Mouse (Mus musculus): ENCODE data around the gene BC061237. TPM values are rescaled to one million over a fixed set of nuclear protein-coding genes. Genes with fewer than 3 reads are reported as not detected.

The BC061237 gene
- polyA plus RNA-seq (2017; shearing (Covaris generic)): not detected

DNA sequence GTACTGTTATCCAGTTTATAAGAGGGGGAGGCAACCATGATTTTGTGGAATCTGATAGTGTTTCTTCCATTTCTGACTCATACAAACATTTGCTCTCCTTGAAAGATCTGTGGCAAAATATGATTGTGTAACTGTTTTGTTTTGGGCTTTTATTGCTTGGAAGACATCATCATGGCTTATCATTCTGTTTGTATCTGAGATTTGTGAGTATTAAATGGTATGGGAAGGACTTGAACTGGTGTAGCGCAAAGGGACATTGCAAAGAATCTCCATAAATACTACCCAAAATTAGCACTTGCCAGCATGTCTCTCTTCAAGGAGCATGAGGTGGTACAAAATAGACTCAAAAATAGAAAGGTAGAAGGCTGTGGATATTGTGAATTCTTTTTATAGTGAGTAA lies at the start of gene BC061237:
TSS of gene BC061237 (plus strand) at position 301 of the 400 bp plus-strand sequence.

GRCm38 (mm10) chr14:44517976-44518375 lies 25.7 kb downstream of the BC061237 start, which contains the start of gene Gm17093:
TSS of gene Gm17093 (plus strand) at chr14:44518276.

Other genes starting within 250 kb of the BC061237 start
- not detected for gene Gm8220, start 206.9 kb upstream of the BC061237 start, polyA plus RNA-seq (2017; shearing (Covaris generic))
- not detected for gene Gm5930, start 153.9 kb upstream of the BC061237 start, polyA plus RNA-seq (2017; shearing (Covaris generic))
- gene Gm8229, start 127.1 kb upstream of the BC061237 start, polyA plus RNA-seq (2017; shearing (Covaris generic)): not detected
- not detected for gene Gm3371, start 81.8 kb upstream of the BC061237 start, polyA plus RNA-seq (2017; shearing (Covaris generic))
- gene Gm8232, start 58.8 kb upstream of the BC061237 start, polyA plus RNA-seq (2017; shearing (Covaris generic)): not detected
- not detected for gene Gm17093, start 25.8 kb downstream of the BC061237 start, polyA plus RNA-seq (2017; shearing (Covaris generic))
- gene Gm8247, start 90.7 kb downstream of the BC061237 start, polyA plus RNA-seq (2017; shearing (Covaris generic)): not detected
- not detected for gene Gm5624, start 135.5 kb downstream of the BC061237 start, polyA plus RNA-seq (2017; shearing (Covaris generic))
- not detected for gene Gm8257, start 214.0 kb downstream of the BC061237 start, polyA plus RNA-seq (2017; shearing (Covaris generic))